14 mouse cellular contexts compared by ENCODE assay signal in the genomic region with DNA sequence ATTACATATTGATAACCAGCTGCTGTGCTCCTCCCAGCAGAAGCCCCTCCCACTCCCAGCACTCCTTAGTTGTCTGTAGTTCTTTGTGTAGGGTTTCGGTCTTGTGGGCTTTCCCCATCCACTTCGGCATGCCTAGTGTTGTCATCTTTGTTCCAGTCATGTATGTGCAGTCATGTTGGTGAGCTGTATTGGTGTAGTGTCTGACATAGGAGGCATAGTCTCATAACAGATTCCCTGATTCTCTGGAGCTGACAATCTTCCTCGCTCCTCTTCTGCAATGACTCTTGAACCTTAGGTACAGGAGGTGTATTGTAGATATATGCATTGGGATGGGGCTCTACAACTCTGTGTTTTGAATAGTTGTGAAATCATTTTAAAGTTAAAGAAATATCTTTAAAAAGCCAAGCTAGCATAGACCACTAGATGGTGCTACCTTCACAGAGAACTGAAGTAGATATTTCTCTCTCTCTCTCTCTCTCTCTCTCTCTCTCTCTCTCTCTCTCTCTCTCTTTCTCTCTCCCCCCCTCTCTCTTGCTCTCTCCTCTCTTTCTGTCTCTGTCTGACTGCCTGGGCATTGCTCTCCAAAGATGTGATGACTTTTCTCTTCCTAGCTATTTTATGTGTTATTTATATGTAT. TPM values are rescaled to one million over a fixed set of nuclear protein-coding genes. Genes with fewer than 3 reads are reported as not detected.
DNase-seq lines count a peak whose midpoint lies in the region; ATAC-seq and TF ChIP-seq lines count a peak whose summit lies in the region.
"Had no signal": no experiment of that assay in that cellular context is flagged by ENCODE, and none has a peak within 500 bp of the region (broad histone marks: within the 10 kb centered on the region; RNA-seq: fewer than 3 reads in every experiment).

No protein-coding gene starts in this region.

- no peak overlapping the region for H3K4me3 ChIP-seq in forebrain, embryonic 13.5 days
- H3K4me3 ChIP-seq in forebrain, embryonic 12.5 days (replicated peaks), result no peak overlapping the region
- H3K4me3 ChIP-seq in liver, postnatal 0 days (ENCODE audit: low read depth, low read length), result no peak overlapping the region
- H3K4me3 ChIP-seq in midbrain, postnatal 0 days (ENCODE audit: low read depth, low read length), result no peak overlapping the region
- H3K4me3 ChIP-seq: erythroblast, embryonic 14.5 days; liver, embryonic 13.5 days; midbrain, embryonic 12.5 days had no signal

- H3K4me1 ChIP-seq in forebrain, embryonic 13.5 days, result no peaks in the 10 kb centered on the region
- H3K4me1 ChIP-seq in forebrain, embryonic 12.5 days, result no peaks in the 10 kb centered on the region
- H3K4me1 ChIP-seq in liver, postnatal 0 days (ENCODE audit: insufficient read depth), result no peaks in the 10 kb centered on the region
- H3K4me1 ChIP-seq in midbrain, postnatal 0 days (ENCODE audit: insufficient read depth, low read length), result no peaks in the 10 kb centered on the region
- H3K4me1 ChIP-seq: liver, embryonic 13.5 days; midbrain, embryonic 12.5 days had no signal

- ATAC-seq in forebrain, embryonic 13.5 days, result peak; percentile 38; the same call in 1 of the 2 replicates
- ATAC-seq in forebrain, embryonic 12.5 days (ENCODE audit: low FRiP score), result no peak
- no peak for ATAC-seq in liver, postnatal 0 days
- 0 out of 2 replicates have a peak, but pooled peaks have one; percentile 13 for ATAC-seq in midbrain, postnatal 0 days (ENCODE audit: low FRiP score)
- ATAC-seq: inflammation-experienced regulatory T-cells, adult 6 months had no signal

- H3K27me3 ChIP-seq in forebrain, embryonic 13.5 days, result no peaks in the 10 kb centered on the region
- no peaks in the 10 kb centered on the region for H3K27me3 ChIP-seq in forebrain, embryonic 12.5 days
- no peaks in the 10 kb centered on the region for H3K27me3 ChIP-seq in liver, postnatal 0 days (ENCODE audit: insufficient read depth, low read length)
- H3K27me3 ChIP-seq in midbrain, postnatal 0 days (ENCODE audit: insufficient read depth, low read length), result no peaks in the 10 kb centered on the region
- H3K27me3 ChIP-seq: liver, embryonic 13.5 days; midbrain, embryonic 12.5 days had no signal

- no peak overlapping the region for H3K27ac ChIP-seq in forebrain, embryonic 13.5 days
- H3K27ac ChIP-seq in forebrain, embryonic 12.5 days, result no peak overlapping the region
- no peak overlapping the region for H3K27ac ChIP-seq in liver, postnatal 0 days (ENCODE audit: low read depth)
- H3K27ac ChIP-seq in midbrain, postnatal 0 days (ENCODE audit: low read depth, low read length), result no peak overlapping the region
- H3K27ac ChIP-seq: liver, embryonic 13.5 days; midbrain, embryonic 12.5 days had no signal

- no peaks in the 10 kb centered on the region for H3K9me3 ChIP-seq in forebrain, embryonic 13.5 days (replicated peaks)
- no peaks in the 10 kb centered on the region for H3K9me3 ChIP-seq in forebrain, embryonic 12.5 days
- H3K9me3 ChIP-seq in liver, postnatal 0 days (ENCODE audit: low read length), result no peaks in the 10 kb centered on the region
- H3K9me3 ChIP-seq in midbrain, postnatal 0 days (ENCODE audit: low read length), result no peaks in the 10 kb centered on the region
- H3K9me3 ChIP-seq: midbrain, embryonic 12.5 days had no signal

- no peaks in the 10 kb centered on the region for H3K36me3 ChIP-seq in forebrain, embryonic 13.5 days (ENCODE audit: poor library complexity, severe bottlenecking)
- H3K36me3 ChIP-seq in forebrain, embryonic 12.5 days (replicated peaks), result no peaks in the 10 kb centered on the region
- H3K36me3 ChIP-seq in liver, postnatal 0 days (replicated peaks; ENCODE audit: insufficient read depth, low read length), result no peaks in the 10 kb centered on the region
- H3K36me3 ChIP-seq in midbrain, postnatal 0 days (ENCODE audit: insufficient read depth, low read length), result no peaks in the 10 kb centered on the region
- H3K36me3 ChIP-seq: liver, embryonic 13.5 days; midbrain, embryonic 12.5 days had no signal

- WGBS in forebrain, embryonic 13.5 days, result 69% methylated on average over 3 of the region's 3 CpGs
- whole genome bisulfite sequencing in forebrain, embryonic 12.5 days, result 76% methylated on average over 3 of the region's 3 CpGs
- WGBS in liver, postnatal 0 days (ENCODE audit: insufficient replicate concordance), result 63% methylated on average over 3 of the region's 3 CpGs
- 61% methylated on average over 3 of the region's 3 CpGs for WGBS in midbrain, postnatal 0 days

- H3K9ac ChIP-seq in forebrain, embryonic 13.5 days, result no peak overlapping the region
- no peak overlapping the region for H3K9ac ChIP-seq in forebrain, embryonic 12.5 days
- H3K9ac ChIP-seq in liver, postnatal 0 days (replicated peaks), result no peak overlapping the region
- H3K9ac ChIP-seq in midbrain, postnatal 0 days (replicated peaks; ENCODE audit: low read length, poor library complexity, severe bottlenecking), result no peak overlapping the region
- H3K9ac ChIP-seq: liver, embryonic 13.5 days; midbrain, embryonic 12.5 days had no signal

- DNase-seq in liver, postnatal 0 days, result no peak
- DNase-seq in liver, result no peak
- DNase-seq in adipocyte (ENCODE audit: low spot score), result peak; percentile 14
- DNase-seq in midbrain, postnatal 0 days (ENCODE audit: low spot score), result peak; percentile 62
- no peak for DNase-seq in urinary bladder, postnatal 10 days (ENCODE audit: low spot score)
- no peak for DNase-seq in frontal cortex, postnatal 10 days (ENCODE audit: low spot score in 2 of 2)
- DNase-seq: heart, adult 18-20 months; liver, embryonic 13.5 days had no signal

- TF ChIP-seq CTCF in liver, postnatal 0 days (IDR thresholded peaks at IDR 0.05; ENCODE audit: low read depth), result peak; percentile 28; the same call in 1 of the 2 replicates
- peak; percentile 81 for TF ChIP-seq CTCF in midbrain, postnatal 0 days (IDR thresholded peaks at IDR 0.05)

- TF ChIP-seq EP300 in liver, postnatal 0 days (IDR thresholded peaks at IDR 0.05; ENCODE audit: low read depth), result no peak

- no peak overlapping the region for H3K4me2 ChIP-seq in forebrain, embryonic 13.5 days
- H3K4me2 ChIP-seq in forebrain, embryonic 12.5 days, result no peak overlapping the region
- no peak overlapping the region for H3K4me2 ChIP-seq in liver, postnatal 0 days (ENCODE audit: low read depth, low read length)
- H3K4me2 ChIP-seq in midbrain, postnatal 0 days (ENCODE audit: low read depth, low read length, poor library complexity, severe bottlenecking), result no peak overlapping the region
- H3K4me2 ChIP-seq: liver, embryonic 13.5 days; midbrain, embryonic 12.5 days had no signal

RNA-seq across cellular contexts. Expression of a gene that starts 9.6 kb away (rescaled TPM):
- polyA plus RNA-seq in forebrain, embryonic 13.5 days (2015; fragmentation: Nextera tagmentation; extraction: Ambion mirVana), result not detected in 2 replicates
- polyA plus RNA-seq in forebrain, embryonic 12.5 days (2016; fragmentation: Nextera tagmentation; extraction: Ambion mirVana), result not detected in 2 replicates
- 0.20 and 0.27 TPM in 2 replicates for polyA plus RNA-seq in liver, postnatal 0 days (2015; fragmentation: Nextera tagmentation; extraction: Ambion mirVana)
- total RNA-seq in midbrain, postnatal 0 days (2014; rRNA removed), result not detected in 2 replicates
- 0.10 and 0.15 TPM in 2 replicates for polyA plus RNA-seq in midbrain, postnatal 0 days (2015; fragmentation: Nextera tagmentation; extraction: Ambion mirVana)
- total RNA-seq: layer of hippocampus, postnatal 10 days had no signal
- polyA plus RNA-seq: erythroblast, embryonic 14.5 days; inflammation-experienced regulatory T-cells, adult 6 months; midbrain, embryonic 12.5 days had no signal

Comparison
In these comparisons a context has a peak if more than half of its experiments do, and no peak if none do; other contexts are left out.
1. ATAC-seq: peak in forebrain, embryonic 13.5 days (single experiment) and midbrain, postnatal 0 days (single experiment); none in forebrain, embryonic 12.5 days (single experiment) and liver, postnatal 0 days (single experiment).
2. DNase-seq: peak in adipocyte (single experiment) and midbrain, postnatal 0 days (single experiment); none in liver, postnatal 0 days (single experiment), liver (single experiment), urinary bladder, postnatal 10 days (single experiment) and frontal cortex, postnatal 10 days (0 of 2).